Mouse (Mus musculus): Measurements from ENCODE around the gene Hus1b.

The Hus1b gene

DNA sequence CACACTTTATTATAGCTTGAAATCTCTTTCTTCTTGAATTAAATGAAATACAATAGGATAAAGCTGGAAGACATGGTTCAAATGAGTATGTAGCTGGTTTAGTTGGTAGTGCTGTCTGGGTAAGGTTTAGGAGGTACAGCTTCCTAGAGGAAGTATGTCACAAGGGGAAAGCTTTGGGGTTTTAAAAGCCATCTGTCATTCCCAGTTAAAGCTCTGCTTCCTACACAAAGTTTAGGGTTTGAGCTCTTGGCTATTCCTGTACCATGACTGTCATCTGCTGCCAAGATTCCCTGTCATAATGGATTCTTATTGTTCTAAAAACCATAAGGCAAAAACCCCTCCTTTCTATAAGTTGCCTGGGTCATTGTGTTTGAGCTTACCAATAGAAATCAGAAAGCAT lies 1.8 kb downstream of the Hus1b start:
- no peak for DNase-seq

GRCm38 (mm10) chr13:30932972-30933371 lies 14.6 kb downstream of the Hus1b start:
- no peak for DNase-seq

DNA sequence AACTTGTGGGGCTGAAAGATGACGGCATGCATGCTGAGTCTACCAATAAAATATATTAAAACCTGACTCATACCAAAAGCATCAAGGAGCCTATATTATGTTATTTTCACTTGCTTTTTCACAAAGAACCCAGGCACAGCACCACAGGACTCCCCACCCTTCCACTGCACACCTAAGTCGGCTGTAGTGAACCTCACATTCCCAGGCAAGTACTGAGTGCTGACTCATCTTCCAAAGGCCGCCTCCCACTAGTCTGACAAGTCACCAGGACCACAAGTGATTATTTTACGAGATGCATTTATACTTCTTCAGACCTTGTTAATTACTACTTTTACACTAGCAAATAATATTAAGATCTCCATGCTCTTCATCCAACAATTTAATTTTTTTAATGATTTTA lies 15.9 kb downstream of the Hus1b start:
- no peak for DNase-seq

DNA sequence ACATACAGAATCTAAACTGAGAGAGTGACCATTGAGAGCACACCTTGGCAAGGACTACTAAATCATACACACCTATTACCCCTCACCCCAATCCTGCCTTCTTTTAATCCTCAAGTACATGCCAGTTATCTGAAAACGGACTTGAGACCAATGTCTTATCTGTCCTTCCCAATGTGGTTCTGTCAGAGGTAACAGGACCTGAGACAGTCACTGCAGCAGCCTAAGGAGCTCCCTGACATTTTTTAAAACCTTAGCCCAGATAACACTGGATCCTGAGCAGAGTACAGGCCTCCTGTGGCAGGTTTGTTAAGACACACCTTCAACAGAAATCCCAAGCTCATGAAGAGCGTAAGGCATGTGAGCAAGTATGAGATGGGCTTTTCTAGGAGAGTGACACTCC lies 18.4 kb downstream of the Hus1b start:
- no peak for DNase-seq

- DNase-seq: no peak
Observed at GRCm38 (mm10) chr13:30924269-30924668, 23.3 kb downstream of the Hus1b start.

GRCm38 (mm10) chr13:30921914-30922313 lies 25.6 kb downstream of the Hus1b start:
- DNase-seq: no peak

DNA sequence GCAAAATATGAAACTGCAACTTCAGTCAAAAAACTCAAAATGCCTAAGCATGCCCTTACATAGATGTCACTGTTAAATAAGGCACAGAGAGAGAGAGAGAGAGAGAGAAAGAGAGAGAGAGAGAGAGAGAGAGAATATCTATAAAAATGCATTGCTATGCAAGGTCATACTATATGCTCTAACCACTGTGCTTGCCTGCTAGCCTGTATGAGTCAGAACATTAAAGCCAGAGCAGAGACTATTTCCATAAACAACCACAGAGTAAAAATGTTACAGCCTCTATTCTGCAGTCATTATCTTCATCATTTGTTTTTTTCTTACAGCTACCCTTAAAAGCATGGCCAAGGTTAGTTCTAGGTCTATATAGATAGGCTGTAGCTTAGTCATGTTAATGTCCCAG lies 33.8 kb downstream of the Hus1b start:
- no peak for DNase-seq

- no peak for DNase-seq
Observed at GRCm38 (mm10) chr13:30913028-30913427, 34.5 kb downstream of the Hus1b start.

- no peak for DNase-seq
Observed at GRCm38 (mm10) chr13:30911931-30912625, 35.5 kb downstream of the Hus1b start.

DNA sequence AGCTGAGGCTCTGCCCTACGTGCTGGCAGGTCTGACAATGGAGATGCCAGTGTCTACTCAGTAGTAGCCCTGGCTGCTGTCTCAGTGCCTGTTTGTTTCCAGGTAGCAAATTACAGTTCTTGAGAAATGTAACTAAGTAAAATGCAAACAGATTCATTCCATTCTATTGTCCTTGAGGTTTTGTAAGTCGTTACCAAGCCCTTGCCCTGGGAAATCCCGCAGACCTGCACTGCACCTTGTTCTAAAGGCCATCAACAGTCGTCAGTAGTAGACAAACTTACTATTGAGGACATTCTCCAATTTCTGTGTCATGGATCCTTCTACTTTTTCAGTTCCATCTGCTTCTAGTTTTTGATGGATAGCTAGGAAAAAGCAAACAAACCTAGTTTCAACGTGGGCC lies 36.7 kb downstream of the Hus1b start:
- DNase-seq: no peak

- no peak for DNase-seq
Observed at GRCm38 (mm10) chr13:30902286-30902685, 45.3 kb downstream of the Hus1b start.

DNA sequence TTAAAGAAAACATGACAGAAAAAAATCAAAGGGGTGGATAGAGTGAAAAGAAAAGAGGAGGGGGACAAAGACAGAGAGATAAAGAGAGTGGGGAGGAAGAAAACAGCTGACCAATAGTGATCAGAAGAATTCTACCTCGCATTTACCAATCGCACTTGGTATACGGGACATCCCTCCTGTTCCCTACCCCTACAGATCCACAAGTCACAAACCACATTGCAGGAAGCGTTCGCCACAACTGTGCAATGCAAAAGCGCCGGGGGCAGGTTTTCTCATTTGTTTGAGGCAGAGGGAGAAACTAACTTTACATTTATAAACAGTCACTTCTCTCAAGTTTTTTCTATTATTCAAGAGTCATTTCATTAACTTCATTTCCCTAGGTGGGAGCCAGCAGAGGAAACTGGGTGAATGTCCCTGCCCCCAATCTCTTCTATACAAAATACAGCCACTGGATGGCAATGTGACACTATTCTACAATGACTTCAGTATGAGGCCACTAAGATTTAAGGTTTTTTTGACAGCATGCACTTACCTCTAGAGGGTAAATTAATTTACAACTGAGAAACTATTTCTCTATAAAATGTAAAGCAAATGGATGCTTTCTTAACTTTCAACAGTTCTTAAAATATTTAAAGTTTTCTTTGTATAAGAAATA lies 46.0 kb downstream of the Hus1b start:
- no peak for DNase-seq
